Comparison of ENCODE assay signal across 22 mouse cellular contexts in genomic region chr8:116989842-116990241, GRCm38 (mm10). TPM values are rescaled to one million over a fixed set of nuclear protein-coding genes. Genes with fewer than 3 reads are reported as not detected.
DNase-seq lines count a peak whose midpoint lies in the region; ATAC-seq and TF ChIP-seq lines count a peak whose summit lies in the region.
"Had no signal": no experiment of that assay in that cellular context is flagged by ENCODE, and none has a peak within 500 bp of the region (broad histone marks: within the 10 kb centered on the region; RNA-seq: fewer than 3 reads in every experiment).

No protein-coding gene starts in this region.

- DNase-seq in CD4-positive, CD25-positive, alpha-beta regulatory T cell, adult 2 months (ENCODE audit: low read depth, low spot score), result peak; percentile 30
- DNase-seq in left cerebral cortex, adult 2 months (ENCODE audit: extremely low spot score in 1 of 2, low spot score in 2 of 2), result no peak
- no peak for DNase-seq in left cerebral cortex, adult 8-10 months (ENCODE audit: low spot score in 2 of 2)
- peak; percentile 13 for DNase-seq in retina, embryonic 14.5 days (ENCODE audit: low spot score)
- DNase-seq in retina, postnatal 1 day, result no peak
- DNase-seq in stomach, postnatal 0 days (ENCODE audit: low spot score), result no peak
- DNase-seq: adrenal gland, postnatal 25 days; cerebellum, adult 11-12 months; cerebellum, postnatal 14 days; embryo, embryonic 11 days; forebrain, postnatal 0 days; gastrocnemius, postnatal 36 days; kidney, postnatal 10 days; right cerebral cortex, adult 18-20 months; thymus, adult 2 months had no signal

- no peak overlapping the region for H3K4me3 ChIP-seq in left cerebral cortex, adult 2 months
- no peak overlapping the region for H3K4me3 ChIP-seq in stomach, postnatal 0 days (ENCODE audit: low read depth, low read length)
- H3K4me3 ChIP-seq: heart, embryonic 10.5 days; limb, embryonic 10.5 days; midbrain, embryonic 15.5 days had no signal

- intact Hi-C loops in left cerebral cortex, adult 2 months (cut with DNase I), result loop anchor here (10.0 kb wide), 1 partner anchor 485 kb away; no protein-coding TSS in a partner anchor

- H3K27me3 ChIP-seq in stomach, postnatal 0 days (ENCODE audit: control insufficient read depth, insufficient read depth, low read length), result no peaks in the 10 kb centered on the region
- H3K27me3 ChIP-seq: midbrain, embryonic 15.5 days; Patski had no signal

- H3K9ac ChIP-seq in stomach, postnatal 0 days (ENCODE audit: low read length), result no peak overlapping the region
- H3K9ac ChIP-seq: forebrain, postnatal 0 days; midbrain, embryonic 15.5 days had no signal

- TF ChIP-seq EP300 in stomach, postnatal 0 days (optimal IDR thresholded peaks at IDR 0.05), result no peak

- H3K36me3 ChIP-seq in stomach, postnatal 0 days (ENCODE audit: control insufficient read depth, insufficient read depth, low read length), result peaks cover 2% of the 10 kb centered on the region; the same call in 1 of the 2 replicates
- H3K36me3 ChIP-seq: midbrain, embryonic 15.5 days had no signal

- ATAC-seq in CD4-positive, CD25-positive, alpha-beta regulatory T cell, adult 4 months, result no peak
- ATAC-seq in stomach, postnatal 0 days (ENCODE audit: low FRiP score, low TSS enrichment), result no peak
- ATAC-seq in erythroid progenitor cell, adult 5-6 weeks (replicated peaks; ENCODE audit: low FRiP score, poor library complexity, severe bottlenecking), result no peak
- ATAC-seq: forebrain, postnatal 0 days; inflammation-experienced regulatory T-cells, adult 6 months; midbrain, embryonic 15.5 days; Patski had no signal

- H3K4me2 ChIP-seq in stomach, postnatal 0 days (replicated peaks; ENCODE audit: low read depth), result no peak overlapping the region
- H3K4me2 ChIP-seq: midbrain, embryonic 15.5 days had no signal

- no peak overlapping the region for H3K27ac ChIP-seq in left cerebral cortex, adult 2 months
- H3K27ac ChIP-seq in stomach, postnatal 0 days (replicated peaks), result no peak overlapping the region
- H3K27ac ChIP-seq: heart, embryonic 10.5 days; limb, embryonic 10.5 days; midbrain, embryonic 15.5 days had no signal

- H3K4me1 ChIP-seq in stomach, postnatal 0 days (replicated peaks; ENCODE audit: control insufficient read depth, insufficient read depth), result no peaks in the 10 kb centered on the region

- no peaks in the 10 kb centered on the region for H3K9me3 ChIP-seq in stomach, postnatal 0 days (ENCODE audit: control insufficient read depth, low read length)
- H3K9me3 ChIP-seq: heart, embryonic 10.5 days; limb, embryonic 10.5 days; midbrain, embryonic 15.5 days had no signal

- peak; percentile 24 for TF ChIP-seq CTCF in left cerebral cortex, adult 2 months (IDR thresholded peaks at IDR 0.05)
- TF ChIP-seq CTCF in stomach, postnatal 0 days (IDR thresholded peaks at IDR 0.05; ENCODE audit: low read depth), result peak; percentile 27; the same call in 1 of the 2 replicates

- WGBS in stomach, postnatal 0 days, result 92% methylated on average over 3 of the region's 3 CpGs

RNA-seq across cellular contexts. Expression of gene Gcsh, which starts 3.5 kb away (rescaled TPM):
- 10 to 100 TPM; 23.1 to 28.6 TPM for polyA plus RNA-seq in CD4-positive, CD25-positive, alpha-beta regulatory T cell, adult 4 months (2017; shearing (Covaris generic))
- total RNA-seq in left cerebral cortex, adult 2 months (2021), result 10 to 100 TPM; 34.4 to 36.3 TPM
- total RNA-seq in left cerebral cortex, adult 8-10 months (2022), result 10 to 100 TPM; 40.5 to 44.8 (median 42.6) TPM
- polyA plus RNA-seq in stomach, postnatal 0 days (2015; fragmentation: Nextera tagmentation; extraction: Ambion mirVana), result 87.5 and 89.3 TPM in 2 replicates
- 2.2 and 2.5 TPM in 2 replicates for total RNA-seq in erythroid progenitor cell, adult 5-6 weeks (2015; ENCODE audit: low replicate concordance)
- total RNA-seq in erythroid progenitor cell, adult 5-6 weeks (2017; ENCODE audit: low replicate concordance), result 4.6 and 4.9 TPM in 2 replicates

RNA-seq across cellular contexts. Expression of gene 1700030J22Rik, which starts 11.1 kb away (rescaled TPM):
- polyA plus RNA-seq in CD4-positive, CD25-positive, alpha-beta regulatory T cell, adult 4 months (2017; shearing (Covaris generic)), result not detected
- total RNA-seq in left cerebral cortex, adult 2 months (2021), result 10 to 100 TPM; 11.5 to 14.3 TPM
- total RNA-seq in left cerebral cortex, adult 8-10 months (2022), result 10 to 100 TPM; 10.7 to 11.9 (median 11.3) TPM
- 0.45 and 0.56 TPM in 2 replicates for polyA plus RNA-seq in stomach, postnatal 0 days (2015; fragmentation: Nextera tagmentation; extraction: Ambion mirVana)
- total RNA-seq in erythroid progenitor cell, adult 5-6 weeks (2015; ENCODE audit: low replicate concordance), result not detected in 2 replicates
- not detected in 2 replicates for total RNA-seq in erythroid progenitor cell, adult 5-6 weeks (2017; ENCODE audit: low replicate concordance)

RNA-seq across cellular contexts. Expression of gene Atmin, which starts 46.6 kb away (rescaled TPM):
- polyA plus RNA-seq in CD4-positive, CD25-positive, alpha-beta regulatory T cell, adult 4 months (2017; shearing (Covaris generic)), result 1 to 10 TPM; 6.4 TPM
- total RNA-seq in left cerebral cortex, adult 2 months (2021), result 10 to 100 TPM; 73.9 to 76.0 TPM
- total RNA-seq in left cerebral cortex, adult 8-10 months (2022), result 10 to 100 TPM; 66.7 to 75.1 (median 71.3) TPM
- polyA plus RNA-seq in stomach, postnatal 0 days (2015; fragmentation: Nextera tagmentation; extraction: Ambion mirVana), result 6.1 and 6.2 TPM in 2 replicates
- total RNA-seq in erythroid progenitor cell, adult 5-6 weeks (2015; ENCODE audit: low replicate concordance), result 7.2 and 10.5 TPM in 2 replicates
- total RNA-seq in erythroid progenitor cell, adult 5-6 weeks (2017; ENCODE audit: low replicate concordance), result 1.0 and 2.3 TPM in 2 replicates

Comparison
In these comparisons a context has a peak if more than half of its experiments do, and no peak if none do; other contexts are left out.
1. DNase-seq: peak in CD4-positive, CD25-positive, alpha-beta regulatory T cell, adult 2 months (single experiment) and retina, embryonic 14.5 days (single experiment); none in left cerebral cortex, adult 2 months (0 of 2), left cerebral cortex, adult 8-10 months (0 of 2), retina, postnatal 1 day (single experiment) and stomach, postnatal 0 days (single experiment).
2. RNA of gene Gcsh, which starts 3.5 kb away (total RNA-seq): 40.5 to 44.8 TPM in left cerebral cortex, adult 8-10 months and 34.4 to 36.3 TPM in left cerebral cortex, adult 2 months; 2.2 to 4.9 TPM in erythroid progenitor cell, adult 5-6 weeks; every median in the first group is over 4 times any median in the second.
3. RNA of gene 1700030J22Rik, which starts 11.1 kb away (total RNA-seq): 11.5 to 14.3 TPM in left cerebral cortex, adult 2 months and 10.7 to 11.9 TPM in left cerebral cortex, adult 8-10 months; not detected in erythroid progenitor cell, adult 5-6 weeks; every median in the first group is over 10 times any median in the second.
4. RNA of gene Atmin, which starts 46.6 kb away (total RNA-seq): 73.9 to 76.0 TPM in left cerebral cortex, adult 2 months and 66.7 to 75.1 TPM in left cerebral cortex, adult 8-10 months; 1.0 to 10.5 TPM in erythroid progenitor cell, adult 5-6 weeks; every median in the first group is over 4 times any median in the second.